Mouse (Mus musculus) stomach, adult 2 months (tissue): Measurements from ENCODE around the gene Catsperg1. TPM values are rescaled to one million over a fixed set of nuclear protein-coding genes. Genes with fewer than 3 reads are reported as not detected.

Experiments used
- polyA plus RNA-seq: library from polyadenylated mRNA; depleted of rRNA; stranded (reverse); fragments of >200 nt; gene quantifications from 2 replicates; pipeline ENCODE4 v1.2.3, GENCODE M21; 2012; rRNA removed

Catsperg1 gene
- polyA plus RNA-seq = 0.23 and 0.53 TPM in 2 replicates

DNA sequence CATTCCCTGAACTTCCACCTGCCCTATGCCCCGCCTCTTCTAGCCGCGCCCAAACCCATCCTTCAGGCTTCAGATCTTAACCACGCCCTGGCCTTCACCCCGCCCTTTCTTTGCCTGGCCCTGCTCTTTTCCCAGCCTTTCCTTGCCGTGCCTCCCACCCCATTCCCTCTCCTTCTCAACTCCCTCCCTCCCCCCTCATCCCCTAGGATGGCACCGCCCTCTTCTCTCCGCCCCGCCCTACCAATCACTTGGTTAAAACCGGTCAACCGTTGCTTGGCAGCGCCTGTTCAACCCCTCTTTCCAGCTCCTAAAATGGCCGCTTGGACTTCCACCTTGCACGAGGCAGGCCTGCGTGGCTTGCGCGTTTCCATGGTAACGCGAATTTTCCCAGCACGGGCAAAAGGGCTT, at the start of gene Catsperg1:
Gene Catsperg1 (minus strand): TSS at position 361 of the 408 bp plus-strand sequence.

GRCm38 (mm10) chr7:29248261-29248841, 34.5 kb upstream of the Catsperg1 start, which contains the start of gene 2200002D01Rik:
TSS of gene 2200002D01Rik (minus strand) at chr7:29248466.

GRCm38 (mm10) chr7:29238019-29238967, 24.5 kb upstream of the Catsperg1 start, which contains the start of gene Yif1b:
TSS of gene Yif1b (plus strand) at chr7:29238329.

DNA sequence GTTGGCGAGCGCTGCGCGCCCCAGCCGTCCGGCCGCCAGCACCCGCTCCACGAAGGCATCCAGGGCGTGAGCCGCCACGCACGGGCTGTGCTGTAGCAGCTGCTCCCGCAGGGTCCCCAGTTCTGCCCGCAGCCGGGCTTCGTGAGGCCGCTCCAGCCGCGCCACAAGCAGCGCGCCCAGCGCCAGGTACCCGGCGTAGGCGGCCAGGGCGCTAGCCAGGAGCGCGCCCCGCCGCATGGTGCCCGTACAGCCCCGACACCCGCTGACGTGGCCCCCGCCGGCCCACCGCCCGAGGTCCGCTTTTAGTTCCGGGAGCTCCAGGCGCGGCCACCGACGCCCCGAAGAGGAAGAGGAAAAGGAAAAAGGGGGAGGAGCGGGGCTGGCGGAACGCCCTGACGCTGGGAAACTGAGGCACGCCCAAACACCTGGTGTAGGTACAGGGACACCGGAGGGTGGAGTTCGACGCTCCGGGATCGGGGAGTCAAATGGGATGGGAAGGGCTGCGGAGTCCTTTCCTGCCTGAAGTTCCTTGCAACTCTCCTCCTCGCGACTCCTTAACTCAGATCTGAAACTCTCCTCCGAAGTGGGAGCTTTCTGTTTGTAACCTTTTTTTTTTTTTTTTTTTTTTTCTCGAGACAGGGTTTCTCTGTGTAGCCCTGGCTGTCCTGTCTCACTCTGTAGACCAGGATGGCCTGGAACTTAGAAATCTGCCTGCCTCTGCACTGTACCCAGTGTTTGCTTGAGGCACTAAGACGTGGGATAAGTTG, 18.6 kb upstream of the Catsperg1 start, which contains the start of gene Kcnk6:
Gene Kcnk6 (minus strand): TSS at position 269 of the 767 bp plus-strand sequence.

GRCm38 (mm10) chr7:29180077-29180853, 33.6 kb downstream of the Catsperg1 start, which contains the start of gene Psmd8:
TSS of gene Psmd8 (minus strand) at chr7:29180701.

GRCm38 (mm10) chr7:29170066-29170754, 43.6 kb downstream of the Catsperg1 start, which contains the start of the genes Ggn and Spred3:
TSS of gene Ggn (plus strand) at chr7:29170210.
TSS of gene Spred3 (minus strand) at chr7:29170411.

DNA sequence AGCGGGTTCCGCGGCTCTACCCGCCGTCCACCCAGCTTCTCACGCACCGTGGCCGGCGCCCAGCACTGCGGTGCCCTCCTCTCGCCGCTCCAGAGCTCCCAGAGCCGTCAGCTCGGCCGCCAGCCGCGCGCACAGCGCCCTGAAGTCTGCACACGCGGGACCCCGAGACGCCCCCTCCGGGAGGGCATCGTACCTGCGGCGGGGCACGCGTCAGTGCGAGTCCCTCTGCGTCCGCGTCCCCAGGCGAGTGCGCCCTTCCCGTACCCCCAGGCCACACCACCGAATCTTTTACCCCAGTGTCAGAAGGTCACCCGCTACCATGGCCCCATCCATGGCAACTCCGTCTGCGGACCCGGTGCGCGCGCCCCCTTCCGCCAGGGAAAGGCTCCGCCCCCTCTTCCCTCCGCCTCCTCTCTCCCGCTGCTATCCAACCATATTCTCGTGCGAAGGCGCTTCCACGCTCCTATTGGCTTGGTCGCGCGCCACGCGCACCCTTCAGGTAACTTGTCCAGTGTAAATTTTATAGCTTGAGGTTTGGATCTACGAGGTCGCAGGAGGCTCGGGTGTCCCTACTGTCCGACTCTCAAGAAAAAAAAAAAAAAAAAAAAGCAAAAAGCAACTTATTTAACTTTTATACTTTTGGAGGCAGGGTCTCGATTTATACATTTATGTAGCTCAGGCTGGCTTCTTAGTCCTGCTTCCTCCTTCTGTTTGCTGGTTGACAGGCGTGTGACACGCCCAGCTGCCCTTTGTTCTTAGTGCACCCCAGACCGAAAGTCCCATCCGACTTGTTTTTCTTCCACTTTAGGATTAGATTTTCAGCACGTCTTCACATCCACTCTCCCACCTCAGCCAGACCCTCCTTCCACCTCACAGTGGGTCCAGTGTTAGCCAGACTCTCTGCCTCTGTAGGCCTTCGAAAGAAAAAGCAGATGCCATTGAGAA, 57.7 kb downstream of the Catsperg1 start, which contains the start of gene Fam98c:
Gene Fam98c (minus strand): TSS at position 397 of the 945 bp plus-strand sequence.

GRCm38 (mm10) chr7:29134693-29135386, 79.0 kb downstream of the Catsperg1 start, which contains the start of gene Rasgrp4:
TSS of gene Rasgrp4 (plus strand) at chr7:29134851.

Other genes with a start within 250 kb of the Catsperg1 start
- 86.0 and 100 TPM in 2 replicates for gene Eif3k, start 232.2 kb downstream of the Catsperg1 start, polyA plus RNA-seq
- gene Map4k1, start 232.0 kb downstream of the Catsperg1 start, polyA plus RNA-seq = 1.3 and 2.2 TPM in 2 replicates
- 2.1 and 2.3 TPM in 2 replicates for gene Ryr1, start 88.9 kb downstream of the Catsperg1 start, polyA plus RNA-seq
- gene Rasgrp4, start 79.2 kb downstream of the Catsperg1 start, polyA plus RNA-seq = 1.7 and 2.1 TPM in 2 replicates
- gene Fam98c, start 57.8 kb downstream of the Catsperg1 start, polyA plus RNA-seq = 23.6 and 35.1 TPM in 2 replicates
- 0.84 and 1.0 TPM in 2 replicates for gene Ggn, start 43.8 kb downstream of the Catsperg1 start, polyA plus RNA-seq
- gene Spred3, start 43.6 kb downstream of the Catsperg1 start, polyA plus RNA-seq = 1.9 and 2.1 TPM in 2 replicates
- gene Psmd8, start 33.3 kb downstream of the Catsperg1 start, polyA plus RNA-seq = 58.0 and 58.4 TPM in 2 replicates
- gene Kcnk6, start 18.5 kb upstream of the Catsperg1 start, polyA plus RNA-seq = 42.1 and 45.1 TPM in 2 replicates
- 69.2 and 106 TPM in 2 replicates for gene Yif1b, start 24.3 kb upstream of the Catsperg1 start, polyA plus RNA-seq
- gene 2200002D01Rik, start 34.4 kb upstream of the Catsperg1 start, polyA plus RNA-seq = 51.1 and 60.9 TPM in 2 replicates
- gene Spint2, start 67.9 kb upstream of the Catsperg1 start, polyA plus RNA-seq = 427 and 890 TPM in 2 replicates
- gene Ppp1r14a, start 75.3 kb upstream of the Catsperg1 start, polyA plus RNA-seq = 18.9 and 33.1 TPM in 2 replicates
- 0.30 and 0.56 TPM in 2 replicates for gene Dpf1, start 89.9 kb upstream of the Catsperg1 start, polyA plus RNA-seq